Mouse (Mus musculus): ENCODE data around the gene Stim2. TPM values are rescaled to one million over a fixed set of nuclear protein-coding genes. Genes with fewer than 3 reads are reported as not detected.

The Stim2 gene
- polyA plus RNA-seq, 1 experiment from 2014 or later: 9.8 TPM

DNA sequence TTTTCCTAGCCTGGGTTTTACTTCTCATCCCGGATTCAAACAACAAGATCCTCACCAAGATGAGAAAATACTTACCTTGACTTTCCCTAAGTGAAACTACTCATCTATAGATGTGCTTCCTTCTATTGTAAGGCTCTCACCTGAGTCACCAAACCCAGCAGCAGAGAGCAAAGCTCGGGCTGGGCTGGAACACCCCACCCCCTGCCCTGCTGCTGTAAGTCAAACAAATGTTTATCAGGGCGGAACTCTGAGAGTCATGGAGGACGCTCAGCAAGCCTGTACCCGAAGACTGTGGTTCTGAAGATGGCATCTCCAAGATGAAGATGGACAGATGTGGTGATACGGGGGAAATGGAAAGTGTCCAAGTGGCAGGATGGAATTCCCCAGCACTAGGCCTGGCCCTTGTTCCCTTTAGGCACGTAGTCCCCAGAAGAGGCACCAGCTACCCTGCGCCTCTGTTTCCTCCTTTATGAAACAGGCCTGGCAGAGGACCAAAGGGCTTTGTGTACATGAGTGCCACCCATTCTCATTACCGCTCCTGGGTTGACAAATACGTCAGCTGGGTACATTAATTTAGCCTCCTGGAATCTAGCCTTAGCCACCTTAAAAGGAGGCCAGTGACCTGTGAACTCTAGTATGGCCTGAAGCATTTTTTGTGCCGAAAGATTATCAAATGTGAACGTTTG lies 36.3 kb upstream of the Stim2 start:
- Histone ChIP-seq H3K4me3 (ENCODE audit: low read length) (no peak overlapping the region), H3K27ac (ENCODE audit: low read length) (0 out of 2 replicates have a peak overlapping the region, but pooled peaks have one; percentile 15), H3K4me1 (ENCODE audit: control insufficient read depth, insufficient read depth, low read length) (no peaks in the 10 kb centered on the region), H3K27me3 (replicated peaks; ENCODE audit: control insufficient read depth, insufficient read depth, low read length) (no peaks in the 10 kb centered on the region), H3K9me3 (ENCODE audit: control insufficient read depth, low read length) (no peaks in the 10 kb centered on the region), H3K9ac (ENCODE audit: low read depth, low read length) (no peak overlapping the region), H3K36me3 (ENCODE audit: control insufficient read depth, insufficient read depth, low read length) (no peaks in the 10 kb centered on the region), H3K4me2 (ENCODE audit: low read depth, low read length) (no peak overlapping the region)
- 70% methylated on average over 12 of the region's 12 CpGs for WGBS
- ATAC-seq: peak; percentile 82

DNA sequence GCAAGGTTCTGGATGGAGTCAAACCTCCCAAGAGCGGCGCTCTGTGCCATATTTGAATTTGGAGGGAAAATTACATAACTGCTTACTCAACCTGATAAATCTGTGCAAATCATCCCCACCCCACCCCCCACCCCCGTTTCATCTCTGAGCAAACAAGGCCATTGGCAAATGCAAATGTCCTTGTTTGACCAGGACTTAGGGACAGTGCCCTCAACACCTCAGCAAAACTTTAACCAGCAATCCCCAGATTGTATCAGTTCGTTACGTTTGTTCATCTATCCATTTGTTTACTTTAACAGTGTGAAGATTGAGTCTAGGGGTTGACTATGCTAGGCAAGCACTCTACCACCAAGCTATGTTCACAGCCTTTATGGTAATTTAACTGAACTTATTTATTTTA lies 32.6 kb upstream of the Stim2 start:
- 65% methylated on average over 5 of the region's 5 CpGs for WGBS
- no peaks in the 10 kb centered on the region for H3K9me3 ChIP-seq (ENCODE audit: control insufficient read depth, low read length)
- no peak overlapping the region for H3K9ac ChIP-seq (ENCODE audit: low read depth, low read length)
- no peaks in the 10 kb centered on the region for H3K36me3 ChIP-seq (ENCODE audit: control insufficient read depth, insufficient read depth, low read length)
- no peak overlapping the region for H3K4me2 ChIP-seq (ENCODE audit: low read depth, low read length)
- H3K4me1 ChIP-seq (ENCODE audit: control insufficient read depth, insufficient read depth, low read length): no peaks in the 10 kb centered on the region
- H3K27ac ChIP-seq (ENCODE audit: low read length): no peak overlapping the region
- H3K4me3 ChIP-seq (ENCODE audit: low read length): no peak overlapping the region
- no peak for ATAC-seq
- no peaks in the 10 kb centered on the region for H3K27me3 ChIP-seq (replicated peaks; ENCODE audit: control insufficient read depth, insufficient read depth, low read length)

GRCm38 (mm10) chr5:53967560-53967959 lies 30.7 kb upstream of the Stim2 start:
- no peak overlapping the region for H3K27ac ChIP-seq (ENCODE audit: low read length)
- no peak overlapping the region for H3K4me2 ChIP-seq (ENCODE audit: low read depth, low read length)
- ATAC-seq: no peak
- H3K4me3 ChIP-seq (ENCODE audit: low read length): no peak overlapping the region
- no peaks in the 10 kb centered on the region for H3K4me1 ChIP-seq (ENCODE audit: control insufficient read depth, insufficient read depth, low read length)
- no peak overlapping the region for H3K9ac ChIP-seq (ENCODE audit: low read depth, low read length)
- no peaks in the 10 kb centered on the region for H3K9me3 ChIP-seq (ENCODE audit: control insufficient read depth, low read length)
- no peaks in the 10 kb centered on the region for H3K27me3 ChIP-seq (replicated peaks; ENCODE audit: control insufficient read depth, insufficient read depth, low read length)
- no peaks in the 10 kb centered on the region for H3K36me3 ChIP-seq (ENCODE audit: control insufficient read depth, insufficient read depth, low read length)
- WGBS: 92% methylated on average over 2 of the region's 2 CpGs

DNA sequence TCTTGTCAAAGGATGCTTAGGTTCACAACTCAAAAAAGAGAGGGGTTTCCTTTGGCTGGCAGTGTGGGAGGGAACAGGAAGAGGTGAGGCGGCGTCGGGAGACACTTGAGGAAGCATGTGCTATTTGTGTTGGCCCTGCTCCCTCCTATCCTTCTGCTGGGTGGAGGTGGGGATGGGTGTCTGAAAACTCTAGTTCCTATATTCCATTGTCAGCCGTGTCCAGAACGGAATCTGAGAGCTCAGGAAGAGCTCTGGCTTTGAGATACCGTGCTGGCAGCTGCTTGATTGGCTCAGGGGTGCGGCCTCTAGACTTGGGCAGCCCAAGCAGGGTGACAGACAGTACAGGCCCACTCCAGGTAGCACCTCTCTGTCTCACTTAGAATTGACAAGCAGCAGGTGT lies 28.1 kb upstream of the Stim2 start:
- no peaks in the 10 kb centered on the region for H3K9me3 ChIP-seq (ENCODE audit: control insufficient read depth, low read length)
- no peaks in the 10 kb centered on the region for H3K36me3 ChIP-seq (ENCODE audit: control insufficient read depth, insufficient read depth, low read length)
- H3K4me1 ChIP-seq (ENCODE audit: control insufficient read depth, insufficient read depth, low read length): no peaks in the 10 kb centered on the region
- ATAC-seq: no peak
- WGBS: 65% methylated on average over 7 of the region's 7 CpGs
- no peak overlapping the region for H3K9ac ChIP-seq (ENCODE audit: low read depth, low read length)
- no peak overlapping the region for H3K4me3 ChIP-seq (ENCODE audit: low read length)
- H3K27ac ChIP-seq (ENCODE audit: low read length): no peak overlapping the region
- no peak overlapping the region for H3K4me2 ChIP-seq (ENCODE audit: low read depth, low read length)
- no peaks in the 10 kb centered on the region for H3K27me3 ChIP-seq (replicated peaks; ENCODE audit: control insufficient read depth, insufficient read depth, low read length)

- Histone ChIP-seq H3K4me2 (ENCODE audit: low read depth, low read length) (no peak overlapping the region), H3K4me1 (ENCODE audit: control insufficient read depth, insufficient read depth, low read length) (no peaks in the 10 kb centered on the region), H3K36me3 (ENCODE audit: control insufficient read depth, insufficient read depth, low read length) (no peaks in the 10 kb centered on the region), H3K27ac (ENCODE audit: low read length) (no peak overlapping the region), H3K9ac (ENCODE audit: low read depth, low read length) (no peak overlapping the region), H3K4me3 (ENCODE audit: low read length) (no peak overlapping the region), H3K9me3 (ENCODE audit: control insufficient read depth, low read length) (no peaks in the 10 kb centered on the region), H3K27me3 (replicated peaks; ENCODE audit: control insufficient read depth, insufficient read depth, low read length) (no peaks in the 10 kb centered on the region)
- WGBS: 84% methylated on average over 4 of the region's 4 CpGs
- ATAC-seq: no peak
Measured at GRCm38 (mm10) chr5:53971201-53971600, 27.1 kb upstream of the Stim2 start.

- Histone ChIP-seq H3K27ac (ENCODE audit: low read length) (no peak overlapping the region), H3K36me3 (ENCODE audit: control insufficient read depth, insufficient read depth, low read length) (no peaks in the 10 kb centered on the region), H3K27me3 (replicated peaks; ENCODE audit: control insufficient read depth, insufficient read depth, low read length) (no peaks in the 10 kb centered on the region), H3K4me1 (ENCODE audit: control insufficient read depth, insufficient read depth, low read length) (no peaks in the 10 kb centered on the region), H3K9ac (ENCODE audit: low read depth, low read length) (no peak overlapping the region), H3K4me3 (ENCODE audit: low read length) (no peak overlapping the region), H3K9me3 (ENCODE audit: control insufficient read depth, low read length) (no peaks in the 10 kb centered on the region), H3K4me2 (ENCODE audit: low read depth, low read length) (no peak overlapping the region)
- WGBS: 83% methylated on average over 4 of the region's 4 CpGs
- no peak for ATAC-seq
Measured at GRCm38 (mm10) chr5:53972905-53973304, 25.4 kb upstream of the Stim2 start.

GRCm38 (mm10) chr5:53976497-53976896 lies 21.8 kb upstream of the Stim2 start:
- 84% methylated on average over 16 of the region's 16 CpGs for WGBS
- H3K27me3 ChIP-seq (replicated peaks; ENCODE audit: control insufficient read depth, insufficient read depth, low read length): no peaks in the 10 kb centered on the region
- no peak overlapping the region for H3K27ac ChIP-seq (ENCODE audit: low read length)
- no peak for ATAC-seq
- no peaks in the 10 kb centered on the region for H3K9me3 ChIP-seq (ENCODE audit: control insufficient read depth, low read length)
- H3K4me3 ChIP-seq (ENCODE audit: low read length): no peak overlapping the region
- H3K36me3 ChIP-seq (ENCODE audit: control insufficient read depth, insufficient read depth, low read length): no peaks in the 10 kb centered on the region
- H3K4me2 ChIP-seq (ENCODE audit: low read depth, low read length): no peak overlapping the region
- H3K9ac ChIP-seq (ENCODE audit: low read depth, low read length): no peak overlapping the region
- no peaks in the 10 kb centered on the region for H3K4me1 ChIP-seq (ENCODE audit: control insufficient read depth, insufficient read depth, low read length)

GRCm38 (mm10) chr5:53977060-53977459 lies 21.2 kb upstream of the Stim2 start:
- ATAC-seq: no peak
- no peak overlapping the region for H3K27ac ChIP-seq (ENCODE audit: low read length)
- H3K9ac ChIP-seq (ENCODE audit: low read depth, low read length): no peak overlapping the region
- WGBS: 84% methylated on average over 8 of the region's 8 CpGs
- no peaks in the 10 kb centered on the region for H3K4me1 ChIP-seq (ENCODE audit: control insufficient read depth, insufficient read depth, low read length)
- no peaks in the 10 kb centered on the region for H3K9me3 ChIP-seq (ENCODE audit: control insufficient read depth, low read length)
- no peak overlapping the region for H3K4me3 ChIP-seq (ENCODE audit: low read length)
- H3K4me2 ChIP-seq (ENCODE audit: low read depth, low read length): no peak overlapping the region
- H3K36me3 ChIP-seq (ENCODE audit: control insufficient read depth, insufficient read depth, low read length): no peaks in the 10 kb centered on the region
- no peaks in the 10 kb centered on the region for H3K27me3 ChIP-seq (replicated peaks; ENCODE audit: control insufficient read depth, insufficient read depth, low read length)

- Histone ChIP-seq H3K9ac (ENCODE audit: low read depth, low read length) (no peak overlapping the region), H3K9me3 (ENCODE audit: control insufficient read depth, low read length) (no peaks in the 10 kb centered on the region), H3K27ac (ENCODE audit: low read length) (no peak overlapping the region), H3K4me1 (ENCODE audit: control insufficient read depth, insufficient read depth, low read length) (peaks cover 2% of the 10 kb centered on the region; the same call in 1 of the 2 replicates), H3K4me2 (ENCODE audit: low read depth, low read length) (no peak overlapping the region), H3K36me3 (ENCODE audit: control insufficient read depth, insufficient read depth, low read length) (no peaks in the 10 kb centered on the region), H3K4me3 (ENCODE audit: low read length) (no peak overlapping the region), H3K27me3 (replicated peaks; ENCODE audit: control insufficient read depth, insufficient read depth, low read length) (no peaks in the 10 kb centered on the region)
- ATAC-seq: no peak
- WGBS: 91% methylated on average over 4 of the region's 4 CpGs
Measured at GRCm38 (mm10) chr5:53983358-53983757, 14.9 kb upstream of the Stim2 start.

DNA sequence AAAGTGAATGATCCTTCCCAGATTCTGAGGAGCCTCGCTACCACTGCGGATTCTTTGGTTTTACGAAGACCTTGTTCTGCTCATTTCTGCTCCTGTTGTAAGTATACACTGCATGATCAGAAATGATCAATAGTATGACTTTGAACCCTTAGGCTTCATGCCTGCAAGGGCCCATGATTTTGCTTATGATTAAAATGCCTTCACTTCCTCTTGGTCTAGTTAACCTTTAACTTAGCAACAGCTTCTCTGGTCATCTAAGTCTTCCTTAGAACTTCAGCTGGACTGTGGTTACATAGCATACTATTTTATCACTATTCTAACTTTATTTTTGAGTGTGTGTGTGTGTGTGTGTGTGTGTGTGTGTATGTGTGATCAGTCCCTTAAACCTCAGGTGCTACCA lies 12.7 kb upstream of the Stim2 start:
- ATAC-seq: peak; percentile 86
- Histone ChIP-seq H3K9me3 (ENCODE audit: control insufficient read depth, low read length) (no peaks in the 10 kb centered on the region), H3K9ac (ENCODE audit: low read depth, low read length) (no peak overlapping the region), H3K4me2 (ENCODE audit: low read depth, low read length) (no peak overlapping the region), H3K27ac (ENCODE audit: low read length) (no peak overlapping the region), H3K27me3 (replicated peaks; ENCODE audit: control insufficient read depth, insufficient read depth, low read length) (no peaks in the 10 kb centered on the region), H3K4me3 (ENCODE audit: low read length) (no peak overlapping the region), H3K36me3 (ENCODE audit: control insufficient read depth, insufficient read depth, low read length) (no peaks in the 10 kb centered on the region), H3K4me1 (ENCODE audit: control insufficient read depth, insufficient read depth, low read length) (peaks cover 2% of the 10 kb centered on the region; the same call in 1 of the 2 replicates)
- WGBS: 77% methylated on average over 3 of the region's 3 CpGs
